Mouse (Mus musculus) kidney, adult 2 months (tissue): ENCODE measurements at regions not wholly inside any gene's neighbourhood (a gene's known extent, or its start where the extent isn't known, plus 50 kb on each side); places are given as distances from the start of the nearest gene placed in this dataset.
A peak's percentile ranks its signal among the peaks of the same experiment; 100 is the strongest.

Experiments
- CTCF ChIP-seq: fragments of 200-500 bp; conservative IDR thresholded peaks from 2 replicates; pipeline ENCODE4 v1.5.1; 2011; ENCODE audit warnings: low read depth, mild to moderate bottlenecking, control low read depth, low read length, moderate library complexity, mixed read lengths; ENCODE audit not compliant: insufficient read depth, insufficient read length
- POLR2A ChIP-seq: fragments of 200-500 bp; IDR thresholded peaks from one replicate; pipeline ENCODE4 v1.6.1; 2011; ENCODE audit warnings: low read depth, low read length, control low read depth

- TF ChIP-seq CTCF (peak; percentile 70), POLR2A (no peak)
Measured at GRCm38 (mm10) chr5:43422815-43423687, 92.3 kb upstream of the C1qtnf7 start.
